In the genomic region with DNA sequence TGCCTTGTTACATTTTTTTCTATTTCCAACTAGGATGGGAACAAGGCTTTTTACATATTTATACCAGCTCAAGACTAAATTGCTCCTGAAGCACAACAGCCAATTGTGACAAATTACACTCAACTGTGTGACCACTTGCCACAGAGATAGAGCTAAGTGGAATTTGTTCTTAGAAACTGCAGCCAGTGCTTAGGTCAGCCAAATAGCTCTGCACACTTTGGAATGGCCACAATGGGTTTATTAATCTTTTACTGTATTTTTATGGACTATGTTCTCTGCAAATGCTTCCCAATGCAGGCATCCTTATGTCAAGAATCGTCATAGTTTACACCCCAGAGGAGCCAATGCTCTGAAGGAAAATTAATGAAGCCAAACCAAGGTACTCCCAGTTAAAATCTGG, we compare ENCODE assay signal across 26 mouse cellular contexts.
DNase-seq lines count a peak whose midpoint lies in the region; TF ChIP-seq lines count a peak whose summit lies in the region.
"Had no signal": no experiment of that assay in that cellular context is flagged by ENCODE, and none has a peak within 500 bp of the region (broad histone marks: within the 10 kb centered on the region; RNA-seq: fewer than 3 reads in every experiment).

No protein-coding gene starts in this region.

- H3K9me3 ChIP-seq in limb, embryonic 10.5 days (replicated peaks): no peaks in the 10 kb centered on the region
- H3K9me3 ChIP-seq: embryonic facial prominence, embryonic 10.5 days; embryonic facial prominence, embryonic 13.5 days; forebrain, embryonic 12.5 days; forebrain, embryonic 15.5 days; heart, embryonic 12.5 days; heart, embryonic 15.5 days; hindbrain, embryonic 10.5 days; hindbrain, embryonic 13.5 days had no signal

- no peaks in the 10 kb centered on the region for H3K4me1 ChIP-seq in kidney, adult 2 months (ENCODE audit: control insufficient read depth, insufficient read depth, low read length)
- no peaks in the 10 kb centered on the region for H3K4me1 ChIP-seq in limb, embryonic 10.5 days
- H3K4me1 ChIP-seq: embryonic facial prominence, embryonic 10.5 days; embryonic facial prominence, embryonic 13.5 days; forebrain, embryonic 12.5 days; forebrain, embryonic 15.5 days; heart, embryonic 12.5 days; heart, embryonic 15.5 days; hindbrain, embryonic 10.5 days; hindbrain, embryonic 13.5 days had no signal

- no peak for TF ChIP-seq CTCF in kidney, adult 2 months (conservative IDR thresholded peaks at IDR 0.05; ENCODE audit: insufficient read depth, insufficient read length, low read depth, low read length)

- no peak overlapping the region for H3K4me3 ChIP-seq in kidney, adult 2 months (ENCODE audit: insufficient read depth, low read depth, low read length)
- H3K4me3 ChIP-seq in limb, embryonic 10.5 days: no peak overlapping the region
- H3K4me3 ChIP-seq: embryonic facial prominence, embryonic 10.5 days; embryonic facial prominence, embryonic 13.5 days; erythroblast, embryonic 14.5 days; forebrain, embryonic 12.5 days; forebrain, embryonic 15.5 days; heart, embryonic 12.5 days; heart, embryonic 15.5 days; hindbrain, embryonic 10.5 days; hindbrain, embryonic 13.5 days had no signal

- H3K27ac ChIP-seq in kidney, adult 2 months (ENCODE audit: insufficient read depth, low read depth, low read length): no peak overlapping the region
- no peak overlapping the region for H3K27ac ChIP-seq in limb, embryonic 10.5 days
- H3K27ac ChIP-seq: embryonic facial prominence, embryonic 10.5 days; embryonic facial prominence, embryonic 13.5 days; forebrain, embryonic 12.5 days; forebrain, embryonic 15.5 days; heart, embryonic 15.5 days; hindbrain, embryonic 10.5 days; hindbrain, embryonic 13.5 days had no signal

- peak; percentile 76 for DNase-seq in kidney, adult 2 months
- no peak for DNase-seq in kidney, postnatal 4 days
- DNase-seq in kidney, postnatal 10 days: peak; percentile 5
- no peak for DNase-seq in kidney, adult 18-20 months
- peak; percentile 9 to 33 for DNase-seq in kidney, postnatal 25 days
- DNase-seq in limb, embryonic 10.5 days (ENCODE audit: low spot score): no peak
- DNase-seq: adrenal gland, adult 2 months; adrenal gland, postnatal 25 days; cerebellum, adult 11-12 months; cerebellum, adult 8-10 months; cerebellum, postnatal 10 days; cerebellum, postnatal 36 days; embryo, embryonic 11 days; gastrocnemius, postnatal 25 days; heart, adult 18-20 months; heart, postnatal 10 days; heart, postnatal 36 days had no signal

- no peak for TF ChIP-seq POLR2A in kidney, adult 2 months (IDR thresholded peaks at IDR 0.05; ENCODE audit: low read depth, low read length)

- H3K36me3 ChIP-seq in kidney, adult 2 months (ENCODE audit: control insufficient read depth, insufficient read depth, low read length): no peaks in the 10 kb centered on the region
- no peaks in the 10 kb centered on the region for H3K36me3 ChIP-seq in limb, embryonic 10.5 days
- H3K36me3 ChIP-seq: embryonic facial prominence, embryonic 10.5 days; embryonic facial prominence, embryonic 13.5 days; forebrain, embryonic 12.5 days; forebrain, embryonic 15.5 days; heart, embryonic 12.5 days; heart, embryonic 15.5 days; hindbrain, embryonic 10.5 days; hindbrain, embryonic 13.5 days had no signal

- H3K27me3 ChIP-seq in kidney, adult 2 months (replicated peaks; ENCODE audit: control insufficient read depth, insufficient read depth, low read length): no peaks in the 10 kb centered on the region
- no peaks in the 10 kb centered on the region for H3K27me3 ChIP-seq in limb, embryonic 10.5 days (ENCODE audit: low read depth, poor library complexity, severe bottlenecking)
- H3K27me3 ChIP-seq: embryonic facial prominence, embryonic 13.5 days; forebrain, embryonic 12.5 days; forebrain, embryonic 15.5 days; heart, embryonic 12.5 days; heart, embryonic 15.5 days; hindbrain, embryonic 13.5 days had no signal

- 29% methylated on average over 1 of the region's 1 CpGs for WGBS in kidney, adult 2 months
- 77% methylated on average over 1 of the region's 1 CpGs for WGBS in limb, embryonic 10.5 days

Comparison
In these comparisons a context has a peak if more than half of its experiments do, and no peak if none do; other contexts are left out.
1. DNase-seq: peak in kidney, adult 2 months (single experiment), kidney, postnatal 10 days (single experiment) and kidney, postnatal 25 days (2 of 2); none in kidney, postnatal 4 days (0 of 2), kidney, adult 18-20 months (single experiment) and limb, embryonic 10.5 days (single experiment).